Mouse (Mus musculus) spleen, adult 2 months (tissue): ENCODE data around the gene Isg20.

Source experiments
- CTCF ChIP-seq: fragments of 200-500 bp; IDR thresholded peaks from 2 replicates; pipeline ENCODE4 v1.5.1; 2011; ENCODE audit warnings: mild to moderate bottlenecking, inconsistent platforms; ENCODE audit not compliant: insufficient read depth, insufficient read length, insufficient replicate concordance; ENCODE audit errors: extremely low read depth
- POLR2A ChIP-seq: fragments of 200-500 bp; IDR thresholded peaks from 2 replicates; pipeline ENCODE4 v1.6.1; 2011; ENCODE audit warnings: low read depth, low read length, inconsistent platforms

GRCm38 (mm10) chr7:78883726-78884060, 29.5 kb upstream of the Isg20 start:
- TF ChIP-seq CTCF = no peak
- no peak for TF ChIP-seq POLR2A
